Mouse (Mus musculus): ENCODE results near the gene Naaladl2.

The Naaladl2 gene

GRCm38 (mm10) chr3:24942170-24942569 is 201.9 kb downstream of the Naaladl2 start:
- no peak for DNase-seq (ENCODE audit: inconsistent ontology term)

- DNase-seq (ENCODE audit: inconsistent ontology term): no peak
Measured at GRCm38 (mm10) chr3:24938507-24939182, 205.4 kb downstream of the Naaladl2 start.

GRCm38 (mm10) chr3:24921811-24922210 is 222.2 kb downstream of the Naaladl2 start:
- no peak for DNase-seq (ENCODE audit: inconsistent ontology term)

- DNase-seq (ENCODE audit: inconsistent ontology term): no peak
Measured at GRCm38 (mm10) chr3:24921401-24921800, 222.7 kb downstream of the Naaladl2 start.

- no peak for DNase-seq (ENCODE audit: inconsistent ontology term)
Measured at GRCm38 (mm10) chr3:24905425-24905960, 238.6 kb downstream of the Naaladl2 start.

- no peak for DNase-seq (ENCODE audit: inconsistent ontology term)
Measured at GRCm38 (mm10) chr3:24888801-24889200, 255.3 kb downstream of the Naaladl2 start.

GRCm38 (mm10) chr3:24872254-24872653 is 271.8 kb downstream of the Naaladl2 start:
- no peak for DNase-seq (ENCODE audit: inconsistent ontology term)

GRCm38 (mm10) chr3:24852936-24853335 is 291.1 kb downstream of the Naaladl2 start:
- DNase-seq (ENCODE audit: inconsistent ontology term): no peak

GRCm38 (mm10) chr3:24796739-24797138 is 347.3 kb downstream of the Naaladl2 start:
- no peak for DNase-seq (ENCODE audit: inconsistent ontology term)

- DNase-seq (ENCODE audit: inconsistent ontology term): no peak
Measured at GRCm38 (mm10) chr3:24787451-24788148, 356.5 kb downstream of the Naaladl2 start.

- no peak for DNase-seq (ENCODE audit: inconsistent ontology term)
Measured at GRCm38 (mm10) chr3:24784108-24784507, 360.0 kb downstream of the Naaladl2 start.

GRCm38 (mm10) chr3:24783462-24783829 is 360.6 kb downstream of the Naaladl2 start:
- no peak for DNase-seq (ENCODE audit: inconsistent ontology term)

GRCm38 (mm10) chr3:24782784-24783461 is 361.1 kb downstream of the Naaladl2 start:
- no peak for DNase-seq (ENCODE audit: inconsistent ontology term)

- no peak for DNase-seq (ENCODE audit: inconsistent ontology term)
Measured at GRCm38 (mm10) chr3:24781687-24782086, 362.4 kb downstream of the Naaladl2 start.

GRCm38 (mm10) chr3:24778416-24778815 is 365.6 kb downstream of the Naaladl2 start:
- no peak for DNase-seq (ENCODE audit: inconsistent ontology term)

- no peak for DNase-seq (ENCODE audit: inconsistent ontology term)
Measured at GRCm38 (mm10) chr3:24749055-24749454, 395.0 kb downstream of the Naaladl2 start.

- DNase-seq (ENCODE audit: inconsistent ontology term): no peak
Measured at GRCm38 (mm10) chr3:24747182-24747856, 396.7 kb downstream of the Naaladl2 start.

GRCm38 (mm10) chr3:24743946-24744345 is 400.1 kb downstream of the Naaladl2 start:
- no peak for DNase-seq (ENCODE audit: inconsistent ontology term)

GRCm38 (mm10) chr3:24719181-24719749 is 424.8 kb downstream of the Naaladl2 start:
- peak; percentile 80 for DNase-seq (ENCODE audit: inconsistent ontology term)

- no peak for DNase-seq (ENCODE audit: inconsistent ontology term)
Measured at GRCm38 (mm10) chr3:24714770-24715169, 429.3 kb downstream of the Naaladl2 start.

- no peak for DNase-seq (ENCODE audit: inconsistent ontology term)
Measured at GRCm38 (mm10) chr3:24705778-24706423, 438.2 kb downstream of the Naaladl2 start.
